ENCODE assay signal across 8 mouse cellular contexts in the genomic region with DNA sequence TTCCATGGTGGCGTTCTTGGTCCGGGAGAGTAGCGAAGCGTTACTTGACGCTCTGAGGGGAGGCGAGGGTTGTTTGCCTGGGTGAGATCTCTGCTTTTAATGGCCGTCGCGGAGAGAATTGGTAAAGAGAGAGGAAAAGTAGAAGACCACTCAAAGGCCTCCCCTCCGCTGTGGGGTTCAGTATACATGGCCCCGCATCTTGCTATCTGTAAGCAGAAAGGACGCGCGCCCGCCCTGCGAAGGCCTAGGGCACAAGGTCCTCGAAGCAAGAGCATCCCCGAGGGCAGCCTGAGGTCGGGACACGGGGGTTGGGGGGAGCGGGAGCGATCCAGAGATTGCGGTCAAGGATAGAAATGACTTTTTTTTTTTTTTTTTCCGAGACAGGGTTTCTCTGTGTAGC. TPM values are rescaled to one million over a fixed set of nuclear protein-coding genes. Genes with fewer than 3 reads are reported as not detected.
A peak's percentile ranks its signal among the peaks of the same experiment; 100 is the strongest.
DNase-seq lines count a peak whose midpoint lies in the region; ATAC-seq and TF ChIP-seq lines count a peak whose summit lies in the region.

No protein-coding gene starts in this region.

- no peak for ATAC-seq in embryonic facial prominence, embryonic 12.5 days (ENCODE audit: insufficient number of reproducible peaks, insufficient read depth, low FRiP score, low TSS enrichment)
- ATAC-seq in midbrain, postnatal 0 days (ENCODE audit: low FRiP score): no peak

- DNase-seq in layer of hippocampus, adult 11-12 months (ENCODE audit: low spot score): peak; percentile 60
- DNase-seq in layer of hippocampus, postnatal 14 days (ENCODE audit: low spot score in 2 of 2): no peak
- peak; percentile 47 for DNase-seq in kidney, adult 9 months
- DNase-seq in midbrain, postnatal 0 days (ENCODE audit: low spot score): no peak
- no peak for DNase-seq in retina, embryonic 14.5 days (ENCODE audit: low spot score)
- DNase-seq in Muller cell, postnatal 12 days (ENCODE audit: inconsistent ontology term): no peak

- H3K36me3 ChIP-seq in embryonic facial prominence, embryonic 12.5 days: peaks cover 18% of the 10 kb centered on the region
- H3K36me3 ChIP-seq in midbrain, postnatal 0 days (ENCODE audit: insufficient read depth, low read length): peaks cover 7% of the 10 kb centered on the region

- no peaks in the 10 kb centered on the region for H3K27me3 ChIP-seq in embryonic facial prominence, embryonic 12.5 days
- no peaks in the 10 kb centered on the region for H3K27me3 ChIP-seq in midbrain, postnatal 0 days (ENCODE audit: insufficient read depth, low read length)

- H3K4me1 ChIP-seq in brown adipose tissue, adult 24 weeks (ENCODE audit: control insufficient read depth, insufficient read depth, insufficient read length, low read length): peaks cover 16% of the 10 kb centered on the region
- peaks cover 22% of the 10 kb centered on the region for H3K4me1 ChIP-seq in embryonic facial prominence, embryonic 12.5 days
- peaks cover 22% of the 10 kb centered on the region for H3K4me1 ChIP-seq in midbrain, postnatal 0 days (ENCODE audit: insufficient read depth, low read length)

- no peak overlapping the region for H3K9ac ChIP-seq in embryonic facial prominence, embryonic 12.5 days
- no peak overlapping the region for H3K9ac ChIP-seq in midbrain, postnatal 0 days (replicated peaks; ENCODE audit: low read length, poor library complexity, severe bottlenecking)

- peak overlapping the region; percentile 93 for H3K4me2 ChIP-seq in embryonic facial prominence, embryonic 12.5 days (replicated peaks)
- H3K4me2 ChIP-seq in midbrain, postnatal 0 days (ENCODE audit: low read depth, low read length, poor library complexity, severe bottlenecking): peak overlapping the region; percentile 61

- peak overlapping the region; percentile 34 for H3K4me3 ChIP-seq in brown adipose tissue, adult 24 weeks (ENCODE audit: insufficient read depth, low read depth, low read length)
- peak overlapping the region; percentile 68 for H3K4me3 ChIP-seq in embryonic facial prominence, embryonic 12.5 days
- H3K4me3 ChIP-seq in midbrain, postnatal 0 days (ENCODE audit: low read depth, low read length): peak overlapping the region; percentile 64

- no peaks in the 10 kb centered on the region for H3K9me3 ChIP-seq in embryonic facial prominence, embryonic 12.5 days
- H3K9me3 ChIP-seq in midbrain, postnatal 0 days (ENCODE audit: low read length): no peaks in the 10 kb centered on the region

- 72% methylated on average over 24 of the region's 24 CpGs for whole genome bisulfite sequencing in embryonic facial prominence, embryonic 12.5 days
- 74% methylated on average over 24 of the region's 24 CpGs for WGBS in midbrain, postnatal 0 days

- TF ChIP-seq CTCF in midbrain, postnatal 0 days (IDR thresholded peaks at IDR 0.05): no peak

- no peak overlapping the region for H3K27ac ChIP-seq in brown adipose tissue, adult 24 weeks (replicated peaks; ENCODE audit: low read depth, low read length)
- no peak overlapping the region for H3K27ac ChIP-seq in embryonic facial prominence, embryonic 12.5 days
- no peak overlapping the region for H3K27ac ChIP-seq in midbrain, postnatal 0 days (ENCODE audit: low read depth, low read length)

RNA-seq across cellular contexts. Expression of a gene that starts 0.6 kb away (rescaled TPM):
- 1 to 10 TPM; 5.0 to 5.7 TPM for total RNA-seq in layer of hippocampus, postnatal 14 days (2021)
- 2.9 and 4.9 TPM in 2 replicates for polyA plus RNA-seq in brown adipose tissue, adult 24 weeks (2012; ENCODE audit: insufficient read depth, insufficient read length, missing spikeins)
- 38.2 and 39.3 TPM in 2 replicates for polyA plus RNA-seq in embryonic facial prominence, embryonic 12.5 days (2016; fragmentation: Nextera tagmentation; extraction: Ambion mirVana)
- 5.8 and 7.7 TPM in 2 replicates for total RNA-seq in midbrain, postnatal 0 days (2014; rRNA removed)
- polyA plus RNA-seq in midbrain, postnatal 0 days (2015; fragmentation: Nextera tagmentation; extraction: Ambion mirVana): 9.0 and 9.4 TPM in 2 replicates

RNA-seq across cellular contexts. Expression of a gene that starts 0.7 kb away (rescaled TPM):
- total RNA-seq in layer of hippocampus, postnatal 14 days (2021): 10 to 100 TPM; 33.4 to 42.0 TPM
- polyA plus RNA-seq in brown adipose tissue, adult 24 weeks (2012; ENCODE audit: insufficient read depth, insufficient read length, missing spikeins): 14.3 and 21.2 TPM in 2 replicates
- polyA plus RNA-seq in embryonic facial prominence, embryonic 12.5 days (2016; fragmentation: Nextera tagmentation; extraction: Ambion mirVana): 14.5 and 15.8 TPM in 2 replicates
- 40.8 and 46.0 TPM in 2 replicates for total RNA-seq in midbrain, postnatal 0 days (2014; rRNA removed)
- polyA plus RNA-seq in midbrain, postnatal 0 days (2015; fragmentation: Nextera tagmentation; extraction: Ambion mirVana): 16.1 and 17.6 TPM in 2 replicates

RNA-seq across cellular contexts. Expression of a gene that starts 9.5 kb away (rescaled TPM):
- 10 to 100 TPM; 24.2 to 27.3 TPM for total RNA-seq in layer of hippocampus, postnatal 14 days (2021)
- 15.1 and 15.4 TPM in 2 replicates for polyA plus RNA-seq in brown adipose tissue, adult 24 weeks (2012; ENCODE audit: insufficient read depth, insufficient read length, missing spikeins)
- 51.3 and 51.9 TPM in 2 replicates for polyA plus RNA-seq in embryonic facial prominence, embryonic 12.5 days (2016; fragmentation: Nextera tagmentation; extraction: Ambion mirVana)
- total RNA-seq in midbrain, postnatal 0 days (2014; rRNA removed): 32.5 and 42.1 TPM in 2 replicates
- polyA plus RNA-seq in midbrain, postnatal 0 days (2015; fragmentation: Nextera tagmentation; extraction: Ambion mirVana): 38.8 and 47.8 TPM in 2 replicates

RNA-seq across cellular contexts. Expression of a gene that starts 42.6 kb away (rescaled TPM):
- 100 to 1,000 TPM; 213 to 225 TPM for total RNA-seq in layer of hippocampus, postnatal 14 days (2021)
- polyA plus RNA-seq in brown adipose tissue, adult 24 weeks (2012; ENCODE audit: insufficient read depth, insufficient read length, missing spikeins): 21.4 and 24.0 TPM in 2 replicates
- 129 and 133 TPM in 2 replicates for polyA plus RNA-seq in embryonic facial prominence, embryonic 12.5 days (2016; fragmentation: Nextera tagmentation; extraction: Ambion mirVana)
- total RNA-seq in midbrain, postnatal 0 days (2014; rRNA removed): 188 and 320 TPM in 2 replicates
- 157 and 179 TPM in 2 replicates for polyA plus RNA-seq in midbrain, postnatal 0 days (2015; fragmentation: Nextera tagmentation; extraction: Ambion mirVana)

RNA-seq across cellular contexts. Expression of a gene that starts 46.8 kb away (rescaled TPM):
- total RNA-seq in layer of hippocampus, postnatal 14 days (2021): 10 to 100 TPM; 73.9 to 75.0 TPM
- polyA plus RNA-seq in brown adipose tissue, adult 24 weeks (2012; ENCODE audit: insufficient read depth, insufficient read length, missing spikeins): not detected in 2 replicates
- 3.7 and 4.6 TPM in 2 replicates for polyA plus RNA-seq in embryonic facial prominence, embryonic 12.5 days (2016; fragmentation: Nextera tagmentation; extraction: Ambion mirVana)
- total RNA-seq in midbrain, postnatal 0 days (2014; rRNA removed): 230 and 261 TPM in 2 replicates
- polyA plus RNA-seq in midbrain, postnatal 0 days (2015; fragmentation: Nextera tagmentation; extraction: Ambion mirVana): 47.0 and 50.1 TPM in 2 replicates

Comparison
In these comparisons a context has a peak if more than half of its experiments do, and no peak if none do; other contexts are left out.
1. DNase-seq: peak in layer of hippocampus, adult 11-12 months (single experiment) and kidney, adult 9 months (single experiment); none in layer of hippocampus, postnatal 14 days (0 of 2), midbrain, postnatal 0 days (single experiment), retina, embryonic 14.5 days (single experiment) and Muller cell, postnatal 12 days (single experiment).
2. Peak in every context shown above with its lines, with median percentiles within 50 percentile points of each other: H3K4me3 ChIP-seq.